Mouse (Mus musculus): ENCODE data around the gene Gm8909.
"Not testable (repeated sequence)": the region's sequence is repeated elsewhere in the genome, so short reads cannot be mapped to it uniquely, and the experiment has no call there.

GRCm38 (mm10) chr17:36169094-36169493, 757 bp upstream of the Gm8909 start:
- TF ChIP-seq CTCF (conservative IDR thresholded peaks at IDR 0.05; ENCODE audit: low read length); NANOG (IDR thresholded peaks at IDR 0.05; ENCODE audit: borderline replicate concordance, low read length): not testable (repeated sequence)

All from E14TG2a.4 (cell line).